Mouse (Mus musculus): ENCODE results near the gene Ptprf. TPM values are rescaled to one million over a fixed set of nuclear protein-coding genes. Genes with fewer than 3 reads are reported as not detected.

Ptprf gene
- total RNA-seq (2015) (1.1 TPM in 2 replicates), total RNA-seq (2017) (0.77 and 0.89 TPM in 2 replicates)

GRCm38 (mm10) chr4:118291231-118291630, at the start of gene Ptprf:
TSS of gene Ptprf (minus strand) at chr4:118291405.
- no peak for ATAC-seq (ENCODE audit: poor library complexity, severe bottlenecking)

GRCm38 (mm10) chr4:118336658-118337057, 45.5 kb upstream of the Ptprf start:
- 0 out of 2 replicates have a peak, but pooled peaks have one; percentile 56 for ATAC-seq (ENCODE audit: poor library complexity, severe bottlenecking)

GRCm38 (mm10) chr4:118335991-118336390, 44.8 kb upstream of the Ptprf start:
- no peak for ATAC-seq (ENCODE audit: poor library complexity, severe bottlenecking)

GRCm38 (mm10) chr4:118331777-118332176, 40.6 kb upstream of the Ptprf start:
- no peak for ATAC-seq (ENCODE audit: poor library complexity, severe bottlenecking)

- ATAC-seq (ENCODE audit: poor library complexity, severe bottlenecking) = no peak
These were observed 35.3 kb upstream of the Ptprf start for GRCm38 (mm10) chr4:118326476-118326875.

- ATAC-seq (ENCODE audit: poor library complexity, severe bottlenecking) = no peak
These were observed 29.4 kb upstream of the Ptprf start for GRCm38 (mm10) chr4:118320636-118321035.

GRCm38 (mm10) chr4:118319706-118320344, 28.6 kb upstream of the Ptprf start:
- ATAC-seq (ENCODE audit: poor library complexity, severe bottlenecking) = no peak

GRCm38 (mm10) chr4:118316662-118317061, 25.5 kb upstream of the Ptprf start:
- no peak for ATAC-seq (ENCODE audit: poor library complexity, severe bottlenecking)

GRCm38 (mm10) chr4:118315286-118315685, 24.1 kb upstream of the Ptprf start:
- ATAC-seq (ENCODE audit: poor library complexity, severe bottlenecking) = no peak

- ATAC-seq (ENCODE audit: poor library complexity, severe bottlenecking) = no peak
These were observed 19.3 kb upstream of the Ptprf start for GRCm38 (mm10) chr4:118310461-118310860.

- ATAC-seq (ENCODE audit: poor library complexity, severe bottlenecking) = no peak
These were observed 16.5 kb upstream of the Ptprf start for GRCm38 (mm10) chr4:118307533-118308263.

GRCm38 (mm10) chr4:118306113-118306696, 15.0 kb upstream of the Ptprf start:
- no peak for ATAC-seq (ENCODE audit: poor library complexity, severe bottlenecking)

GRCm38 (mm10) chr4:118304984-118305383, 13.8 kb upstream of the Ptprf start:
- no peak for ATAC-seq (ENCODE audit: poor library complexity, severe bottlenecking)

- ATAC-seq (ENCODE audit: poor library complexity, severe bottlenecking) = no peak
These were observed 6.6 kb upstream of the Ptprf start for GRCm38 (mm10) chr4:118297844-118298243.

GRCm38 (mm10) chr4:118295651-118296561, 4.7 kb upstream of the Ptprf start:
- peak; percentile 67 for ATAC-seq (ENCODE audit: poor library complexity, severe bottlenecking)

- no peak for ATAC-seq (ENCODE audit: poor library complexity, severe bottlenecking)
These were observed 3.6 kb upstream of the Ptprf start for GRCm38 (mm10) chr4:118294811-118295210.

GRCm38 (mm10) chr4:118292741-118293306, 1.6 kb upstream of the Ptprf start:
- peak; percentile 57 for ATAC-seq (ENCODE audit: poor library complexity, severe bottlenecking)

GRCm38 (mm10) chr4:118290416-118291030, 682 bp downstream of the Ptprf start:
- 0 out of 2 replicates have a peak, but pooled peaks have one; percentile 22 for ATAC-seq (ENCODE audit: poor library complexity, severe bottlenecking)

- ATAC-seq (ENCODE audit: poor library complexity, severe bottlenecking) = no peak
These were observed 1.2 kb downstream of the Ptprf start for GRCm38 (mm10) chr4:118289960-118290415.

- no peak for ATAC-seq (ENCODE audit: poor library complexity, severe bottlenecking)
These were observed 1.9 kb downstream of the Ptprf start for GRCm38 (mm10) chr4:118289266-118289665.

All from megakaryocyte, adult 5-6 weeks (primary cell).